Mouse (Mus musculus) stomach, embryonic 16.5 days (tissue): Measurements from ENCODE around the gene Fam219b. TPM values are rescaled to one million over a fixed set of nuclear protein-coding genes. Genes with fewer than 3 reads are reported as not detected.

ENCODE experiments used
- ATAC-seq: fragments of 200-750 bp; cut with Nextera tagmentation; 2 replicates; pipeline ENCODE4 v1.8.0; 2017; ENCODE audit warnings: moderate number of reproducible peaks, moderate TSS enrichment; ENCODE audit not compliant: insufficient read depth, low FRiP score
- H3K27ac ChIP-seq: fragments of 300-500 bp; sonication (generic); 2 replicates; pipeline ENCODE4 v1.5.1; 2014; ENCODE audit warnings: low read length
- H3K27me3 ChIP-seq: fragments of 300-500 bp; sonication (generic); 2 replicates; pipeline ENCODE4 v1.6.1; 2014; ENCODE audit warnings: low read length, control low read depth, mixed read lengths; ENCODE audit not compliant: control insufficient read depth, insufficient read depth
- H3K36me3 ChIP-seq: fragments of 300-500 bp; sonication (generic); 2 replicates; pipeline ENCODE4 v1.6.1; 2014; ENCODE audit warnings: low read length; ENCODE audit not compliant: control insufficient read depth, insufficient read depth
- H3K4me1 ChIP-seq: fragments of 300-500 bp; sonication (generic); 2 replicates; pipeline ENCODE4 v1.6.1; 2014; ENCODE audit warnings: low read length, control low read depth, mixed read lengths; ENCODE audit not compliant: control insufficient read depth, insufficient read depth
- H3K4me2 ChIP-seq: fragments of 300-500 bp; sonication (generic); 2 replicates; pipeline ENCODE4 v1.6.1; 2014; ENCODE audit warnings: low read depth, low read length, mixed read lengths
- H3K4me3 ChIP-seq: fragments of 300-500 bp; sonication (generic); replicated peaks from 2 replicates; pipeline ENCODE4 v1.5.1; 2014; ENCODE audit warnings: mild to moderate bottlenecking, low read length
- H3K9ac ChIP-seq: fragments of 300-500 bp; sonication (generic); 2 replicates; pipeline ENCODE4 v1.6.1; 2014; ENCODE audit warnings: low read length
- H3K9me3 ChIP-seq: fragments of 300-500 bp; sonication (generic); replicated peaks from 2 replicates; pipeline ENCODE4 v1.6.1; 2016; ENCODE audit warnings: low read length, control low read depth; ENCODE audit not compliant: control insufficient read depth
- WGBS: fragments of 180-500 bp; shearing (Covaris S2); extraction: QIAGEN DNeasy Blood & Tissue Kit; methylation state at CpG from one replicate; pipeline ENCODE4 v1.1.7; 2014; 5-methylcytosine and 5-hydroxymethylcytosine counted together
- polyA plus RNA-seq: library from polyadenylated mRNA; unstranded; fragments of >200 nt; fragmentation: Nextera tagmentation; extraction: Ambion mirVana; gene quantifications from 2 replicates; pipeline ENCODE4 v1.2.1, GENCODE M21; 2015

Gene Fam219b
- polyA plus RNA-seq, 1 experiment from 2014 or later, result 17.9 TPM

GRCm38 (mm10) chr9:57522114-57522860 lies 15.0 kb upstream of the Fam219b start:
- H3K27ac ChIP-seq, result peak overlapping the region; percentile 94; the same call in 1 of the 2 replicates
- H3K4me2 ChIP-seq, result peak overlapping the region; percentile 66
- H3K4me3 ChIP-seq, result peak overlapping the region; percentile 92
- no peaks in the 10 kb centered on the region for H3K9me3 ChIP-seq
- 15% methylated on average over 7 of the region's 7 CpGs for WGBS
- H3K27me3 ChIP-seq, result no peaks in the 10 kb centered on the region
- peaks cover 11% of the 10 kb centered on the region for H3K4me1 ChIP-seq
- H3K36me3 ChIP-seq, result no peaks in the 10 kb centered on the region
- peak overlapping the region; percentile 89 for H3K9ac ChIP-seq
- ATAC-seq, result no peak

- H3K36me3 ChIP-seq, result no peaks in the 10 kb centered on the region
- H3K27ac ChIP-seq, result no peak overlapping the region
- ATAC-seq, result no peak
- no peaks in the 10 kb centered on the region for H3K9me3 ChIP-seq
- peaks cover 11% of the 10 kb centered on the region for H3K4me1 ChIP-seq
- peak overlapping the region; percentile 92 for H3K4me3 ChIP-seq
- H3K4me2 ChIP-seq, result peak overlapping the region; percentile 66
- 71% methylated on average over 4 of the region's 4 CpGs for WGBS
- H3K27me3 ChIP-seq, result no peaks in the 10 kb centered on the region
- no peak overlapping the region for H3K9ac ChIP-seq
These were observed 14.5 kb upstream of the Fam219b start for GRCm38 (mm10) chr9:57522861-57523246.

DNA sequence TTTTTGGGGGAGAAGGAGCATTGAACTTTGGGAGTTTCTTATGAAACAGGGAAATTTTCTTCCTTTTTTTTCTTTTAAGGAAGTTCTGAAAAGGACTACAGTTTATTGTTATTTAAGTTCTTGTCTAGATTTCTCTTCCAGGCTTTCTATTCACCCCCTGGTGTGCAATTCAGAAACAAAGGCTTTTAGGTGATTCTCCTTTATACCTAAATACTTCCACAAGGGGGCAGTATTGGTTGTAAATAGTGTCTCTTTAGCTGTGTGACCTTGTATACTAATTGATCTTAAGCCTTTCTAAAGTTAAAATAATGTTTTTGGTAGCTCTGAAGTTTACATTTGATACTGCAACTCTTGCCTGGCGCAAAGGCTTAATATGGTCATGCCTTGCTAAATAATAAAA lies 13.6 kb upstream of the Fam219b start:
- Histone ChIP-seq H3K4me3 (no peak overlapping the region), H3K27me3 (no peaks in the 10 kb centered on the region), H3K4me1 (peaks cover 11% of the 10 kb centered on the region), H3K9ac (no peak overlapping the region), H3K36me3 (no peaks in the 10 kb centered on the region), H3K27ac (no peak overlapping the region), H3K9me3 (no peaks in the 10 kb centered on the region), H3K4me2 (no peak overlapping the region)
- ATAC-seq, result no peak
- 85% methylated on average over 1 of the region's 1 CpGs for WGBS

- Histone ChIP-seq H3K4me2 (no peak overlapping the region), H3K9ac (no peak overlapping the region), H3K27ac (no peak overlapping the region), H3K4me3 (no peak overlapping the region), H3K9me3 (no peaks in the 10 kb centered on the region), H3K4me1 (peaks cover 11% of the 10 kb centered on the region), H3K36me3 (no peaks in the 10 kb centered on the region), H3K27me3 (no peaks in the 10 kb centered on the region)
- no peak for ATAC-seq
These were observed 12.9 kb upstream of the Fam219b start for GRCm38 (mm10) chr9:57524439-57524838.

DNA sequence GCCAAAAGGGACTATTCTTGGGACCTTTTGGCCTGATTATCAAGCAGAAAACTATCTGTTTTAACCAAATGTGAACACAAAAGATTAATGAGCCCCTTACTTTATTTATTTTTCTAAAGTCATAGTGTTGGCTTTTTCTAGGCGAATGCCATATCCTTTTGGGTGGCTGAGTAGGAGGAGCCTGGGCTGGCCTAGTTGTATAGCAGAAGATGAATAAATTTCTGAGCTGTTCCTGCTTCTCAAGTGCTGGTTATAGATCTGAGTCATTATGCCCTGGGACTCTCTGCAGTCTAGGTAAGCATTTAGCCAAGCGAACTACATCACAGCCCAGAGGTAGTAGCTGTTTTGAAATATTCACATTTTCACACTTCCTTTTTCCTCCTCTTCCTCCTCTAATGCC lies 11.8 kb upstream of the Fam219b start:
- Histone ChIP-seq H3K9ac (no peak overlapping the region), H3K27ac (no peak overlapping the region), H3K36me3 (no peaks in the 10 kb centered on the region), H3K9me3 (no peaks in the 10 kb centered on the region), H3K4me2 (no peak overlapping the region), H3K4me3 (no peak overlapping the region), H3K4me1 (peaks cover 11% of the 10 kb centered on the region), H3K27me3 (no peaks in the 10 kb centered on the region)
- ATAC-seq, result no peak
- WGBS, result 58% methylated on average over 2 of the region's 2 CpGs

GRCm38 (mm10) chr9:57526435-57526834 lies 10.9 kb upstream of the Fam219b start:
- Histone ChIP-seq H3K9me3 (no peaks in the 10 kb centered on the region), H3K4me3 (no peak overlapping the region), H3K27me3 (no peaks in the 10 kb centered on the region), H3K27ac (no peak overlapping the region), H3K4me1 (peaks cover 11% of the 10 kb centered on the region), H3K4me2 (no peak overlapping the region), H3K36me3 (no peaks in the 10 kb centered on the region), H3K9ac (no peak overlapping the region)
- no peak for ATAC-seq

DNA sequence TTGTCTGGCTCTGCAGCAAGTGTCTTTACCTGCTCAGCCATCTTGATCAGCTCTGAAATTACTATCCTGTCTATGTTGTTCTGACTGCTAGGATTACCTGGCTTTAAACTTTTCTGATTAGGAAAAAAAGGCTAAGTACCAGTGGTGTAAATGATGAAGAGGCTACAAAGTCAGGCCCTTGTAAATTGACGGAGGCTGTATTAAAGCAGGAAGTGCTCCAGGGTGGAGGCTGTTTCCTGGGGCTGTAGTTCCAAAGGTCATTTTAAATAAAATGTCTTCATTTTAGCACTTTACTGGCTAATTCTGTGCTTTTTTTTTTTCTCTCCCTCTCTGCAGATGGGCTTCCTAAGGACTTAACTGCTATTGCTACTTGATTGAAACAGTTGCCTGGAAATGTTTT lies 5.4 kb upstream of the Fam219b start:
- Histone ChIP-seq H3K4me3 (no peak overlapping the region), H3K4me1 (no peaks in the 10 kb centered on the region), H3K27me3 (no peaks in the 10 kb centered on the region), H3K4me2 (no peak overlapping the region), H3K9me3 (no peaks in the 10 kb centered on the region), H3K27ac (no peak overlapping the region), H3K9ac (no peak overlapping the region), H3K36me3 (no peaks in the 10 kb centered on the region)
- no peak for ATAC-seq
- 74% methylated on average over 1 of the region's 1 CpGs for WGBS

DNA sequence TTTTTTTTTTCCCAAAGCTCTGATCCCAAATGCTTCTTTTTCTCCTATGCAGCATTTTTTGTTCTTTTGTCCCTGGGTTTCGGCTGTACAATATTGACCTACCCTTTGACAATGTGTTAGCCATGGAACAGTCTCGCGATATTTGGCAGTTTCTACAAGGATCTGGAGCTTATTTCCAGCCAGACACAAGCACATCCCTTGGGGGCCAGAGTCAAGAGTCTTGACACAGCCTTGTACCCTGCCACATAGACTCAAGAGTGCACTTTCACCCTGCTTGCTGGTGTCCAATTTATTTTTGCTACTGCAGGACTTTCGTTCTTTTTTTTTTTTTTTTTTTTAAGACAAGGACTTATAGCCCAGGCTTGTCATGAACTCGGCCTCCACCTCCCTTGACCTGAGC lies 966 bp upstream of the Fam219b start:
- Histone ChIP-seq H3K36me3 (no peaks in the 10 kb centered on the region), H3K9ac (no peak overlapping the region), H3K27ac (no peak overlapping the region), H3K4me3 (peak overlapping the region; percentile 59; the same call in 1 of the 2 replicates), H3K4me2 (peak overlapping the region; percentile 70), H3K27me3 (no peaks in the 10 kb centered on the region), H3K9me3 (no peaks in the 10 kb centered on the region), H3K4me1 (peaks cover 10% of the 10 kb centered on the region)
- ATAC-seq, result no peak
- WGBS, result 82% methylated on average over 5 of the region's 5 CpGs

- Histone ChIP-seq H3K4me3 (peak overlapping the region; percentile 59), H3K4me1 (peaks cover 13% of the 10 kb centered on the region), H3K27me3 (no peaks in the 10 kb centered on the region), H3K27ac (peak overlapping the region; percentile 78), H3K36me3 (no peaks in the 10 kb centered on the region), H3K9me3 (no peaks in the 10 kb centered on the region), H3K9ac (peak overlapping the region; percentile 91), H3K4me2 (peak overlapping the region; percentile 70)
- ATAC-seq, result no peak
- 1% methylated on average over 24 of the region's 24 CpGs for WGBS
These were observed 427 bp downstream of the Fam219b start for GRCm38 (mm10) chr9:57537728-57538181.
